Mouse (Mus musculus) left cerebral cortex, adult 9 months (tissue): ENCODE measurements around the gene Hipk1.

Experiments
- DNase-seq, 2 experiments: peaks; one replicate each; pipeline ENCODE4 v3.0.0; 2022; ENCODE audit warnings: low spot score in 2 of 2

Gene Hipk1

GRCm38 (mm10) chr3:103746711-103747110 lies 44.7 kb downstream of the Hipk1 start:
- no peak for DNase-seq

DNA sequence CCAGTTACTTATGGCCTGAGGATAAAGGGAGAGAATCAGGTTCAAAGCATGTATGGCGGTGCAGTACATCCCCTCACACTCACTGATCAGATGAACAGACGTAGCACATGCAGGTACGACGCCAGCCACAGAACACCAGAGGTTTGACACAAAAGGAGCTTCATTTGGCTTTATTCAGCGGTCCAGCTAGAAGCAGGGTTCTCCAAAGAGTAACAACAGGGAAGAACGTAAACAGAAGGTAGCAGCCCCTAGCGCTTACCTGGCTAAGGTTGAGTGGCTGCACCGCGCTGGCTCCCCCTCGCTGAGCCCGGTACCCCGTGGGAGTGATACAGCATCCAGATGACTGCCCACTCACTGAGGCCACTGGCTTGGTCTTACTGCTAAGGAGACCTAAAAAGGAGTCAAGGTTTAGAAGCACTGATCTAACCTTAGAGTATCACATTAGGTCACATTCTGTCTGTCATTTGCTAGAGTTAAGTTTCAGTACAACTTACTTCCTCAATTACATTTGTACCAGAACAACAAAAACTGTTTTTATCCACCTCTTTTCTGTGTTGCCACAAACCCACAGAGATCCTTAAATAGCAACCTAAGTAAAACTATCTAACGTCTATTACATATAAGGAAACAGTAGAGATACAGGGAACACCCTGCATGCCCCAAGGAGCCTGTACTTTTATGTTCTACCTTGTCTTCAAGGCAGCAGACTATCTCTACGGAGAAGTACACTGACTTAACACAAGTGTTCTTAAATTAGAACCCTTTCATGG lies 46.2 kb downstream of the Hipk1 start:
- DNase-seq, result no peak

- DNase-seq, result no peak
Measured at GRCm38 (mm10) chr3:103743208-103743607, 48.2 kb downstream of the Hipk1 start.

GRCm38 (mm10) chr3:103740342-103740741 lies 51.0 kb downstream of the Hipk1 start:
- no peak for DNase-seq

GRCm38 (mm10) chr3:103739329-103739728 lies 52.0 kb downstream of the Hipk1 start, which contains the start of gene Gm10964:
TSS of gene Gm10964 (plus strand) at chr3:103739366.
- DNase-seq, result no peak

- DNase-seq, result peak; percentile 65 to 95
Measured at GRCm38 (mm10) chr3:103737778-103738571, 53.4 kb downstream of the Hipk1 start, which contains the start of gene Olfml3. TSS of gene Olfml3 (minus strand) at chr3:103738001.

GRCm38 (mm10) chr3:103737061-103737754 lies 54.2 kb downstream of the Hipk1 start:
- DNase-seq, result no peak

DNA sequence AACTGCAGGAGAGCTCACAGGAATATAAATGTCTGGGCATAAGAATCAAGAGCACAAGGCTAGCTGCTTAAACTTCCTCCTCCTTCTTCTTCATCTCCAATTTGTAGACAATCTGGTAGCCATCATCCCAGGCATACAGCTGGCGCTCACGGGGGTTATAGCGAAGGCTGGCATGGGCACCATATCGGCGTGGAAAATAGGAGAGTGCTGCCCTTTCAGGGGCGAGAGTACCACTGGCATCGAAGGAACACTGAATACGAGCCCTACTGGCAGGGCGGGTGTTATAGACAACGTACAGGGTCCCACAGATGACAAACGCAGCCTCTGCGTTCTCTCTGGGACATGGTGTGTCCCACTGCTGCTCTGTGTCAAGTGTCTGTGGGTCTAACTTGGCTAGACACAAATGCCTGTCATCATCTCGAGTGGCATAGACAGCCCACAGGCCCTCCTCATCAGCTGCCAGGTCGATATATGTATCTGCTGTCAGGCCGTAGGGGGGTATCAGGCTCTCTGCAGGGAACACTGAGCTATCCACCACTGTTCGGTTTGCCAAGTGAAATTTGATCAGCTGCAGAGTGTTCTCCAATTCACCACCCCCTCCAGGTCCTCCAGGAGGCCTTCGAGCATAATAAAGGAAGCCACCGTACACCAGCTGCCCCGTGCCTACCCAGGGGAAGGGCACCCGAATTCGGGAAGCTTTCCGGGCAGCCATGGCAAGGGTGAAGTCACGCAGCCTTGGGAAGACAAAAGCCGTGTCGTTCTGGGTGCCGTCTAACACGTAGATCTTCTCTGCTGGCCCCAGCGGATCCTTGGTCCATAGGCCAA lies 55.4 kb downstream of the Hipk1 start:
- DNase-seq, result no peak

DNA sequence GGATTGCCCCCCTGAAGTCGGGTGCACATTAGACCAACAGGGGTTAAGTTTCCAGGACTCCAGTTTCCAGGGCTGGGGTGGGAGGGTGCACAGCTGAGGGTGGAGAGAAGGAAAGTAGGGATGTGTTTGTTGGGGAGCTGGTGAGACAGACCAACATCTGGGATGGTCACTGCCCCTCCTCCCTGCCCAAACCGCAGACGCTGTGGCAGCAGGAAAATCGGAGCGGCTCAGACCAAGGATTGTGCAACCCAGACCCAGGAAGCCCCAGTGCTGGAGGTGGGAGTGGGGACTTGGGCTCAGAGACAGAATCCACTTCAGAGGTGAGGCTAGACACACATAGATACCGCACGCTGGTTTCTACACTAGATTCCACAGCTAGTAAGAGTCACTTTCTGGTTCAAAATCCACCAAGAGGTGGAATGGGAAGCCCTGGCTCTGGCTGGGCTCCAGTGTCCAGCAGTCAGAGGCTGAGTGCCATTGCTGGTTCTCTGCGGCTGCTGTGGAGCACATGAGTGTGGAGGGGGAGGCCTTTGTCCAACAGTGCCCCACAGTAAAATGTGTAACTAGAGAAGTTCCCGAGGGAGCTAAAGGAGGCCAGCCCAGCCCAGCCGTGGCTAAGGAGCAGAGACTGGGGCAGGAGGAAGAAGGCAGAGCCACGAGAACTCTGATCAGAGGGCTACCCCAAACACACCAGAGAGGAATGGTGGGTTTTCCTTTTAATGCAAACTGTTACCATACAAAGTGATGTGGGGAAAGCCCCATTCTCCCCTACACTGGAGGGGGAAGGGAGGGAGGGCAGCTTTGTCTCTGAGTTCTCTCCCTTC lies 56.5 kb downstream of the Hipk1 start:
- peak; percentile 30 to 31 for DNase-seq

- peak; percentile 67 to 77 for DNase-seq
Measured at GRCm38 (mm10) chr3:103733799-103734695, 57.3 kb downstream of the Hipk1 start.

DNA sequence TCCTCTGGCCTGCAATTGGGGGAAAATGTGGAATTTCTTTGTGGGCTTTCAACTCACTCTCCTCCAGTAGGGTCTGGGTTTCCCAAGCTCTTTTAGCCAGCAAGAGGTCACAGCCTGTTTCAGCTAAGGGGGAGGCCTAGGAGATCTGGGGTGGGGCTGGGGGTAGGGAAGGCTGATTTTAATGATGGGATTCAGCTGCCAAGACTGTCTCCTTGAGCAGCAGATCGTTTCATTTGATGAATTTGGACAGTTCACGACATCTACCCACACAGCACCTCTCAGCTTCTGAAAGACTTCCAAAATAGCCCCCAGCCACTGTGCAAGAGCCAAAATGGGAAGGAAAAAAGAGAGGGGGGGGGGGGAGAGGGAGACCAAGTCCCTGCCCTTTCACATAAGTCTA lies 58.2 kb downstream of the Hipk1 start:
- DNase-seq, result no peak

GRCm38 (mm10) chr3:103732116-103732515 lies 59.2 kb downstream of the Hipk1 start:
- no peak for DNase-seq

DNA sequence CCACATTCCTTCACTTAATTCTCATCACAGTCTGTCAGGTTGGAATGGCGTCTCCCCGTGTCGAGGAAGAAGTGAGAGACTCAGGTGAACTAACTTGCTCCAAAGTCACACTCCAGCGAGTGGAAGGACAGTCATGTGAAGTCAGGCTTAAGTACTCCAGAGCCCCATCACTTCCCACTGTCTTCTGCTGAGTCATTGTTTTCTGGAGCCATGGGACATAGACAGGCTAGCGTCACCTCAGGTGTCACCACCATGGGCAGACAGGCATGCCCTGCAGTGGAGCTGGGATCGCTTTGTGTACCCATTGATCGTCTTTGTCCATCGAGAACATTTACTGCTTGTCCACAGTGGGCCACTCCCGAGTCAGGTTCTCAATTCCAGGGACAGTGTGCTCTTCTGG lies 61.5 kb downstream of the Hipk1 start:
- no peak for DNase-seq

DNA sequence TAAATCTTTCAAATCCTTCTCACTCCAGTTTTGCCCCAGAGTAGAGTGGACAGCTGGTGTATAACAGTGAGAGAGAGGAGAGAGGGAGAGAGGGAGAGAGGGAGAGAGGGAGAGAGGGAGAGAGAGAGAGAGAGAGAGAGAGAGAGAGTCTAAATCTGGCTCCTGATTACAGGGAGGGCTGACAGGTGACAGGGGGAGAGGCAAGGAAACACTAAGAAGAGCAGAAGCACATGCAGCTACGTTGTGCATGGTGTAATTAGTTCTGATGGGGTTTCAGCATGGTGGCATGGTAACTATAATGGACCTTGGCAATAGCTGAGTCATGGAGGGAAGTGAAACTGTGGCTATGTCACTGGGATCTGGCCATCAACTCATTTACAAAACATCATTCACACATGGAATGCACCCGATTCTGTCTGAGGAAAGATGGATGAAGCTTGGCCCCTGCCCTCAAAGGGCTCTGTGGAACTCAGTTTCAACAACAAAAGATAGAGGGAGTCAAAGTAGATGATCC lies 63.5 kb downstream of the Hipk1 start:
- DNase-seq, result no peak

DNA sequence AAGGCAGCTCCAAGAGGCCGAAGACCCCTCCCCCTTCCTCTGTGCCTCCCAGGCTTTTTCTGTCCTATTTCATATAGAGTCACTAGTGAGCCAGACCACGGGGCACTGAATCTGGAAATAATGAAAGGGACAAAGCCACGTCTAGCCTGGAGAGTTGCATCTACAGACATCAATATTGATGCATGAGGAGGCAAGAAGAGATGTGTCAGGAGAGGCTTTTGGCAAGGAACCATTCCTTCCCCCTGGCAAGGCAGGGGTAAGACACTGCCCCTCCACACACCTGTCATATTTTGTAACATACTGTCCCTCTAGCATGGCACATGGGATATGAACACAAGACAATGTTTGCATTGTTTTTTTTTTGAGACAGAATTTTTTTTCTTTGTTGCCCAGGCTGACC lies 64.7 kb downstream of the Hipk1 start:
- no peak for DNase-seq

DNA sequence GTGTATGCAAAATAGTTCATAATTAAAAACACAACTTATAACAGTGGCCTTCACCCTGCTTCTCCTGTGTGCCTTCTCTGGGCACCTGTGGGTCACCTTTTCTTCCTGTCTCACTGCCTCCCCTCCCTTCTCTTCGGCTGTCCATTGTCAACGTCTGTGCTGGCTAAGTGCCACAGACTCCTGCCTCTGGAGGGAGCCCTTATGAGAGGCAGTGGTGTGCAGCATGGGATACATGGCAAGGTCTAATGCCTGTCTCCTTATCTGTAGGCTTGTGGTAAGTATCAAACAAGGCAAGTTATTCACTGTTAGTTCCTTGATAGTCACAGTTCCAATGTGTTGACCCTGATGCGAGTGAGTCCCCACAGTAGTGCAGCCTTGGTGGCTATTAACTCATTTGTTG lies 67.2 kb downstream of the Hipk1 start:
- no peak for DNase-seq

- no peak for DNase-seq
Measured at GRCm38 (mm10) chr3:103718728-103719127, 72.6 kb downstream of the Hipk1 start.

DNA sequence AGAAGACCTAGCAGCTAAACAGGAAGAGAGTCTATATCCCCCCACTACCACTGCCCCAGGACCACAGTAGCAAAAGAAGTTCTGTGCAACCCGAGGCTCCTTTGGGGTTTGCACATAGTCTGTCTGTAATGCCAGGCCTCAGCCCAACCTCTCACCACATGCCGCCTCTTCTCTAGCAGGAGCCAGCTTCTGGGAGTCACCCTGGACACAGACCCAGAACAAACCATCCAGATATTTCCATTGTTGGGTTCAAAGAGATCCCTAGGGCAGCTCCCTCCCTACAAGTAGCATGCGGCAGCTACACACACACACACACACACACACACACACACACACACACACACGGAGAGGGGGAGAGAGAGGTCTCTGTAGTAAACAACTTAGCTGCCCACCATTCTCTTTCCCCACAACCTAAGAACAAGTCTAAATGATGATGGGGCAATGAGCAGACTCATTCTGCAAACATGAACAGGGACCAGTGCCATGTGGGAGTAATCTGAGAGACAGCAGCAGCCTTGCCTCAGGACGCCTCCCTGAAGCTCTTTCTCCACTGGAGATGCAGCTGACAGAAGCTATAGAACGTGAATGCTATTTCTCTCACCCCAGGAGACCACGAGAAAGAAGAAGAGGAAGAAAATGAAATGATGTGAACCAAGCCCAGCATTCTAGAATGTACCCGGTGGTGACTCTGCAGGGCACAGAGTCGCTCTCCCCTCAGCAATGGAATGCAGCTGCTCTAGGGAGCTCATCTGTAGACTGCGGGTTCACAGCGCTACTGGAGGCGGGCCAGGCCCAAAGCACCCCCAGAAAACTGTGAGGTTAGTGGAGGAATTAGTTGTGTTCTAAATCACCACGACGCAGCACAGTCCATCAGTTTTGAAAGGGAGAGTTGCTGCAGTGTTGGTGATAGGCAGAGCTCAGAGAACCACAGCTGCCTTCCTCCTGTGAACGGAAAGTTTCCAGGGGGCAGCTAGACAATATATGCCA lies 74.3 kb downstream of the Hipk1 start:
- no peak for DNase-seq
